Mouse (Mus musculus): ENCODE measurements around the gene Med12l. TPM values are rescaled to one million over a fixed set of nuclear protein-coding genes. Genes with fewer than 3 reads are reported as not detected.

Med12l gene
- polyA plus RNA-seq, 1 experiment from 2014 or later: 2.9 TPM

DNA sequence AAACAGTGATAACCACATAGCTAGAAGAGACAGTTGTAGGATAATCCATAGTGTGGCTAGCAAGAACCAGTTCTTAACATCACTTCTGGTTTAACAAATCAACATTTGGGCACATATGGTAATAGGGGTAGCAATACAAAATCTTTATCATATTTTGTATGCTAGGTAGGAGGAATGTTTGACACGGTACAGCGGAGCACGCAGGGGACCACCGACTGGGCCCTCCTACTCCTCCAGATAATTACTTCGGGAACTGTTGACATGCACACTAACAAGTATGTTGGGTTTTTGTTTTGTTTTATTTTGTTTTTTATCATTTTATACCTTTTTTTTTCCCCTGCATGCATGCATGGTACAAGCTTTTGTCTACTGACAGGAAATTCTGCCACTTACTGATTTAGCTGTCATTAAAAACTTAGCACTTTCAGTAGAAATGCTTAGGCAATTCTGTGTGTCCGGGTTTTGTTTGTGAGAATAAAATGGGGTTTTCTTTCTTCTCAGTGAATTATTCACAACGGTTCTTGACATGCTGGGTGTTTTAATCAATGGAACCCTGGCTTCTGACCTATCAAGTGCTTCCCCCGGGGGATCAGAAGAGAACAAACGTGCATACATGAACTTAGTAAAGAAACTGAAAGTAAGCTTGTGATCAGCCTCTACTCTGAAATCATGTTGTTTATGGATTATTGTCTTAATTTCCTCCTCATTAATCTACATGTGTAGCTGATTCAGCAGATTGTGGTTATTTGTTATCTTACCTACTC, 256.3 kb downstream of the Med12l start:
- WGBS: 61% methylated on average over 9 of the region's 9 CpGs
- no peak overlapping the region for H3K4me3 ChIP-seq
- H3K9me3 ChIP-seq: no peaks in the 10 kb centered on the region
- H3K27ac ChIP-seq: no peak overlapping the region
- H3K27me3 ChIP-seq: no peaks in the 10 kb centered on the region
- peaks cover 7% of the 10 kb centered on the region for H3K4me1 ChIP-seq
- ATAC-seq (ENCODE audit: insufficient number of reproducible peaks, insufficient read depth, low FRiP score, low TSS enrichment, low read depth): no peak
- H3K9ac ChIP-seq: no peak overlapping the region
- no peak overlapping the region for H3K4me2 ChIP-seq
- H3K36me3 ChIP-seq: no peaks in the 10 kb centered on the region

GRCm38 (mm10) chr3:59262704-59263103, 257.1 kb downstream of the Med12l start, which contains the start of gene P2ry12:
Gene P2ry12, minus strand, starts transcription at chr3:59262871.
- ATAC-seq (ENCODE audit: insufficient number of reproducible peaks, insufficient read depth, low FRiP score, low TSS enrichment, low read depth): no peak
- H3K36me3 ChIP-seq: no peaks in the 10 kb centered on the region
- H3K4me3 ChIP-seq: no peak within 1 kb of the TSS
- no peak within 1 kb of the TSS for H3K27ac ChIP-seq
- WGBS: 26% methylated on average over 7 of the region's 7 CpGs
- no peaks in the 10 kb centered on the region for H3K27me3 ChIP-seq
- no peaks in the 10 kb centered on the region for H3K9me3 ChIP-seq
- no peak within 1 kb of the TSS for H3K9ac ChIP-seq
- H3K4me2 ChIP-seq: no peak within 1 kb of the TSS
- peaks cover 6% of the 10 kb centered on the region for H3K4me1 ChIP-seq

- Histone ChIP-seq H3K27me3 (no peaks in the 10 kb centered on the region), H3K4me3 (no peak overlapping the region), H3K4me1 (no peaks in the 10 kb centered on the region), H3K9ac (no peak overlapping the region), H3K27ac (no peak overlapping the region), H3K9me3 (no peaks in the 10 kb centered on the region), H3K36me3 (peaks cover 4% of the 10 kb centered on the region), H3K4me2 (no peak overlapping the region)
- WGBS: 89% methylated on average over 2 of the region's 2 CpGs
- ATAC-seq (ENCODE audit: insufficient number of reproducible peaks, insufficient read depth, low FRiP score, low TSS enrichment, low read depth): no peak
Observed at GRCm38 (mm10) chr3:59263417-59263816, 257.8 kb downstream of the Med12l start.

GRCm38 (mm10) chr3:59263988-59264387, 258.4 kb downstream of the Med12l start:
- peaks cover 7% of the 10 kb centered on the region for H3K36me3 ChIP-seq
- no peaks in the 10 kb centered on the region for H3K27me3 ChIP-seq
- H3K9me3 ChIP-seq: no peaks in the 10 kb centered on the region
- no peak overlapping the region for H3K4me2 ChIP-seq
- no peak overlapping the region for H3K4me3 ChIP-seq
- no peak overlapping the region for H3K27ac ChIP-seq
- WGBS: 91% methylated on average over 3 of the region's 3 CpGs
- H3K4me1 ChIP-seq: no peaks in the 10 kb centered on the region
- H3K9ac ChIP-seq: no peak overlapping the region
- ATAC-seq (ENCODE audit: insufficient number of reproducible peaks, insufficient read depth, low FRiP score, low TSS enrichment, low read depth): no peak

DNA sequence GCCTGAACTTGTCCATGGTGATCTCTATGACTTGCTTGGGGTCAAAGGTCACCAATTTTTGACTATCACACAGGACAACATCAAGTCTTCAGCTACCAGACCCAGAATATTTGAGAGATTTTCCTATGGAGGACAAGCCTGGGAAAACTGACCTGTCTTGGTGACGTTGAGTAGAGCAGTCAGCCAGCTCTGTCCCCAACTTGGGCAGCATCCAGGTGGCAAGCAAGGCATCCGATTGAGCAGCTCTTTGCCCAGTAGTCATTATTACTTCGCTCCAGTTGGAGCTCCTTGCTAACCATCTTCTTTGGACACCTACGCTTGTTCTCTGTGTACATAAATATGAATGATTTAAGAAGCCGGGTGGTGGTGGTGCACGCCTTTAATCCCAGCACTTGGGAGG, 265.2 kb downstream of the Med12l start:
- Histone ChIP-seq H3K9ac (no peak overlapping the region), H3K27me3 (no peaks in the 10 kb centered on the region), H3K9me3 (no peaks in the 10 kb centered on the region), H3K27ac (no peak overlapping the region), H3K36me3 (peaks cover 7% of the 10 kb centered on the region), H3K4me3 (no peak overlapping the region), H3K4me2 (no peak overlapping the region), H3K4me1 (peaks cover 7% of the 10 kb centered on the region; the same call in 1 of the 2 replicates)
- no peak for ATAC-seq (ENCODE audit: insufficient number of reproducible peaks, insufficient read depth, low FRiP score, low TSS enrichment, low read depth)
- 86% methylated on average over 6 of the region's 6 CpGs for WGBS

- Histone ChIP-seq H3K9ac (no peak overlapping the region), H3K36me3 (no peaks in the 10 kb centered on the region), H3K9me3 (no peaks in the 10 kb centered on the region), H3K27me3 (no peaks in the 10 kb centered on the region), H3K4me3 (no peak overlapping the region), H3K4me1 (peaks cover 7% of the 10 kb centered on the region; the same call in 1 of the 2 replicates), H3K4me2 (no peak overlapping the region), H3K27ac (no peak overlapping the region)
- WGBS: 49% methylated on average over 3 of the region's 3 CpGs
- ATAC-seq (ENCODE audit: insufficient number of reproducible peaks, insufficient read depth, low FRiP score, low TSS enrichment, low read depth): no peak
Observed at GRCm38 (mm10) chr3:59277502-59278253, 272.1 kb downstream of the Med12l start.

- Histone ChIP-seq H3K4me2 (no peak overlapping the region), H3K4me3 (no peak overlapping the region), H3K4me1 (peaks cover 7% of the 10 kb centered on the region; the same call in 1 of the 2 replicates), H3K27ac (no peak overlapping the region), H3K27me3 (no peaks in the 10 kb centered on the region), H3K9me3 (no peaks in the 10 kb centered on the region), H3K9ac (no peak overlapping the region), H3K36me3 (no peaks in the 10 kb centered on the region)
- no peak for ATAC-seq (ENCODE audit: insufficient number of reproducible peaks, insufficient read depth, low FRiP score, low TSS enrichment, low read depth)
- WGBS: 87% methylated on average over 3 of the region's 3 CpGs
Observed at GRCm38 (mm10) chr3:59278254-59278533, 272.6 kb downstream of the Med12l start.

- H3K9ac ChIP-seq: no peak overlapping the region
- H3K9me3 ChIP-seq: no peaks in the 10 kb centered on the region
- peaks cover 7% of the 10 kb centered on the region; the same call in 1 of the 2 replicates for H3K4me1 ChIP-seq
- H3K27me3 ChIP-seq: no peaks in the 10 kb centered on the region
- no peaks in the 10 kb centered on the region for H3K36me3 ChIP-seq
- no peak for ATAC-seq (ENCODE audit: insufficient number of reproducible peaks, insufficient read depth, low FRiP score, low TSS enrichment, low read depth)
- no peak overlapping the region for H3K4me3 ChIP-seq
- H3K4me2 ChIP-seq: no peak overlapping the region
- no peak overlapping the region for H3K27ac ChIP-seq
Observed at GRCm38 (mm10) chr3:59278620-59279019, 273.0 kb downstream of the Med12l start.

- 47% methylated on average over 2 of the region's 2 CpGs for WGBS
- Histone ChIP-seq H3K27ac (no peak overlapping the region), H3K4me1 (peaks cover 2% of the 10 kb centered on the region; the same call in 1 of the 2 replicates), H3K9ac (no peak overlapping the region), H3K9me3 (no peaks in the 10 kb centered on the region), H3K4me3 (no peak overlapping the region), H3K36me3 (no peaks in the 10 kb centered on the region), H3K4me2 (no peak overlapping the region), H3K27me3 (no peaks in the 10 kb centered on the region)
- ATAC-seq (ENCODE audit: insufficient number of reproducible peaks, insufficient read depth, low FRiP score, low TSS enrichment, low read depth): no peak
Observed at GRCm38 (mm10) chr3:59290551-59290950, 284.9 kb downstream of the Med12l start.

DNA sequence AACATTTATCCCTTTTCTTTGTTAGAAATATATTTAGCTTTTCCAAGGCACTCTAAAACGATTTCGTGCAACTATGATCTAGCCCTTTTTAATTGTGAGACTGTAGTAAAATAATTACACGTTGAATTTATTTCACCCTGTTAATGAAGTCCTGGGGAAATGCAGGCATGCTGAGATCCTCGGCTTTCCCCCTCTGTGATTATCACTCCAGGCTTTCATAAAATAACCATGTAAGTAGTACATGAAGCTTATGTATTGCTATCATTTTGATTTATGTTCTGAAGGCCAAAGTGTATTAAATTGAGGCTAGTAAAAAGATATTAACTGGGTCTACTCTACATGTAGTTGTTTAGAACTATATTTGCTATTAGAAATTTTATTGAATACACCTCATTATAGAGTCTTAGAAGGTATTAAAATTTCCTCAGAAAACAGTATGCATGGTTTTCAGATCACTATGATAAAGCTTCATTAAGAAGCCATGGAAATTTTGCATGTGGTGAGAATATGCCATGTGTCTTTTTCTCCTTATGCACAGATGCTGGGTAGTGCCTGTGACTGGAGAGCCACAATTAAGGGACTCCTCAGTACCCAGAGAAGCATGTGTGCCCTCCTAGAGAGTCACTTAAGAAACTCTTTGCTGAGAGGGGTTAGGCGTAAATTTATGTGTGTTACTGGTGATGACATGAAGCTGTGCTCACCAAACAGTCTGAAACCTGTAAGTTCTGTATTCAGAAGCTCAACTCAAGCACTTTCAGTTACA, 288.0 kb downstream of the Med12l start:
- 70% methylated on average over 5 of the region's 5 CpGs for WGBS
- Histone ChIP-seq H3K4me2 (no peak overlapping the region), H3K4me3 (no peak overlapping the region), H3K9ac (no peak overlapping the region), H3K27me3 (no peaks in the 10 kb centered on the region), H3K9me3 (no peaks in the 10 kb centered on the region), H3K4me1 (peaks cover 11% of the 10 kb centered on the region), H3K27ac (no peak overlapping the region), H3K36me3 (no peaks in the 10 kb centered on the region)
- ATAC-seq (ENCODE audit: insufficient number of reproducible peaks, insufficient read depth, low FRiP score, low TSS enrichment, low read depth): no peak

DNA sequence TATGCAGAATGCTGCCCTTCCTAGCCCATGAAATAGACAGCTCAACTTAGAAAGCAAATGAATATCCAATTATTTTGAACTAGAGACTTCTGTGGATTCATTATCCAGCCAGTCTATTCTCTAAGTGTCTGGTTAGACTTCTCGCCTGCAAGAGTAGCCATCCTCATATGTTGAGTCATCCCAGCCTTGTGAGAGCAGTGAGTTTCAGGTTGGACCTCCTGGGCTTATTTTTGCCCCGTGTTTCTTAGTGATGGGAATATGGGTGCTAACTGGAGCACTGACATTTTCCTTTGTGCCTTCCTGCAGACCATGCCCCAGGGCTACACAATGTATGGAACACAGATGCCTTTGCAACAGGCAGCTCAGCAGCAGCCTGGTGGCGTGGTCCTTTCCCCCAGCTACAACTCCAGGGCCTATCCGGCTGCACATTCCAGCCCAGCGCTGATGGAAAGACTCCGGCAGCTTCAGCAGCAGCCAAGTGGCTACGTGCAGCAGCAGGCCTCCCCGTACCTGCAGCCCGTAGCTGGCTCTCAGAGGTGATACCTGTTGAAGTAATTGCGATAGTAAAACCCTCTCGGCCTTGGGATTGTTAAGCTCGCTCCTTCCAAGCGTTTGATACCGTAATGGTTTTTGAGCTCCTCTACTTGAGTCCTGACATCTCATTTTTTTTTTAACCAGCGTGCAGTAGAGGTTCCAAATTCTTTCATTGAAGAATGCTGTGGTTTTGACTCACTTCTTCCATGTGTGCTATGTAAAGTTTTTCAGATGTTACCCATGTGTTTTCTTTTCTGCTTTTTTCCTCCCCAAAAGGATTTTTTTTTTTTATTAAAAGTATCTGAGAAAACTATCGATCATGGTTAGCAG, 290.3 kb downstream of the Med12l start:
- Histone ChIP-seq H3K27ac (peak overlapping the region; percentile 87), H3K36me3 (no peaks in the 10 kb centered on the region), H3K4me3 (no peak overlapping the region), H3K4me1 (peaks cover 11% of the 10 kb centered on the region), H3K9me3 (no peaks in the 10 kb centered on the region), H3K9ac (no peak overlapping the region), H3K27me3 (no peaks in the 10 kb centered on the region), H3K4me2 (peak overlapping the region; percentile 30; the same call in 1 of the 2 replicates)
- 40% methylated on average over 16 of the region's 16 CpGs for WGBS
- 0 out of 2 replicates have a peak, but pooled peaks have one; percentile 26 for ATAC-seq (ENCODE audit: insufficient number of reproducible peaks, insufficient read depth, low FRiP score, low TSS enrichment, low read depth)

All from embryonic facial prominence, embryonic 13.5 days (tissue).